In the genomic region with DNA sequence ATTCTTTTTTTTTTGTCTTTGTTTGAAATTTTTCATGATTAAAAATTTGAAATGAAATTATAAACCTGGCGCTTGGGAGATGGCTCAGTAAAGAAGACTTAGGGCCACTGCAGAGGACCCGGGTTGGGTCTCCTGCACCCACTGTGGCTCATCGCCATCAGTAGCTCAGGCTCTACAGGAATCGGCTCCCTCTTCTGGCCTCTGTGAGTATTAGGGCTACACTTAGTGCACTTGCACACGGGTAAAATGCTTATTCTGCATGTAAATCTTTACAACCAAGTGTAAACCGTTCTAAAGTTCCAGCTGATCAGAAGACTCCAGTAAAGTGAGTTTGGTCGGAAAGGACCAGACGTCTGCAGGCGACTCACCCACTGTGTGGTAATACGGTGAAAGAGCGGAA, we compare ENCODE assay signal across 16 mouse cellular contexts. TPM values are rescaled to one million over a fixed set of nuclear protein-coding genes. Genes with fewer than 3 reads are reported as not detected.
A peak's percentile ranks its signal among the peaks of the same experiment; 100 is the strongest.
DNase-seq lines count a peak whose midpoint lies in the region; ATAC-seq and TF ChIP-seq lines count a peak whose summit lies in the region.
"Had no signal": no experiment of that assay in that cellular context is flagged by ENCODE, and none has a peak within 500 bp of the region (broad histone marks: within the 10 kb centered on the region; RNA-seq: fewer than 3 reads in every experiment).

No protein-coding gene starts in this region.

- H3K27ac ChIP-seq in left cerebral cortex, adult 2 months, result no peak overlapping the region
- no peak overlapping the region for H3K27ac ChIP-seq in ES-Bruce4 (ENCODE audit: insufficient read depth, low read length)
- H3K27ac ChIP-seq in forebrain, postnatal 0 days (ENCODE audit: low read depth, low read length), result no peak overlapping the region
- H3K27ac ChIP-seq: hindbrain, embryonic 15.5 days; macrophage; midbrain, embryonic 15.5 days had no signal

- no peaks in the 10 kb centered on the region for H3K4me1 ChIP-seq in ES-Bruce4 (ENCODE audit: control insufficient read depth, insufficient read depth, low read length)
- H3K4me1 ChIP-seq in forebrain, postnatal 0 days (ENCODE audit: insufficient read depth), result no peaks in the 10 kb centered on the region
- H3K4me1 ChIP-seq: hindbrain, embryonic 15.5 days; midbrain, embryonic 15.5 days had no signal

- TF ChIP-seq CTCF in left cerebral cortex, adult 2 months (IDR thresholded peaks at IDR 0.05), result peak; percentile 3; the same call in 1 of the 2 replicates
- peak; percentile 47 for TF ChIP-seq CTCF in ES-Bruce4 (IDR thresholded peaks at IDR 0.05; ENCODE audit: low read depth, low read length)
- no peak for TF ChIP-seq CTCF in forebrain, postnatal 0 days (IDR thresholded peaks at IDR 0.05; ENCODE audit: low read depth)

- peak; percentile 22 for DNase-seq in CD4-positive, CD25-positive, alpha-beta regulatory T cell, adult 2 months (ENCODE audit: low read depth, low spot score)
- DNase-seq in left cerebral cortex, adult 2 months (ENCODE audit: extremely low spot score in 1 of 2, low spot score in 2 of 2), result no peak
- no peak for DNase-seq in left cerebral cortex, postnatal 36 days (ENCODE audit: low spot score in 2 of 2)
- no peak for DNase-seq in forebrain, postnatal 0 days
- DNase-seq: cerebellum, adult 11 months; cerebellum, postnatal 25 days; heart, postnatal 10 days; left cerebral cortex, postnatal 4 days had no signal

- H3K36me3 ChIP-seq in ES-Bruce4 (ENCODE audit: control insufficient read depth, insufficient read depth, low read length, poor library complexity, severe bottlenecking), result peaks cover 10% of the 10 kb centered on the region; the same call in 1 of the 2 replicates
- peaks cover 44% of the 10 kb centered on the region for H3K36me3 ChIP-seq in forebrain, postnatal 0 days (ENCODE audit: insufficient read depth)

- no peak for ATAC-seq in CD4-positive, CD25-positive, alpha-beta regulatory T cell, adult 4 months
- peak; percentile 71 for ATAC-seq in megakaryocyte progenitor cell, adult 5-6 weeks (replicated peaks; ENCODE audit: poor library complexity)
- no peak for ATAC-seq in forebrain, postnatal 0 days
- no peak for ATAC-seq in cerebellum, adult (ENCODE audit: insufficient number of reproducible peaks, low FRiP score, low TSS enrichment)
- ATAC-seq: forebrain, embryonic 14.5 days; midbrain, embryonic 15.5 days had no signal

- H3K27me3 ChIP-seq in ES-Bruce4 (ENCODE audit: control insufficient read depth, insufficient read depth, low read length, poor library complexity, severe bottlenecking), result no peaks in the 10 kb centered on the region
- no peaks in the 10 kb centered on the region for H3K27me3 ChIP-seq in forebrain, postnatal 0 days (ENCODE audit: insufficient read depth, low read length)
- H3K27me3 ChIP-seq: hindbrain, embryonic 15.5 days; midbrain, embryonic 15.5 days had no signal

- no peak for TF ChIP-seq EP300 in ES-Bruce4 (IDR thresholded peaks at IDR 0.05; ENCODE audit: insufficient read depth, low read depth, low read length)

- no peak overlapping the region for H3K4me2 ChIP-seq in forebrain, postnatal 0 days (ENCODE audit: low read depth)
- H3K4me2 ChIP-seq: hindbrain, embryonic 15.5 days; midbrain, embryonic 15.5 days had no signal

- intact Hi-C loops in left cerebral cortex, adult 2 months (cut with DNase I), result no loop called here
- intact Hi-C loops in left cerebral cortex, postnatal 36 days (cut with DNase I), result no loop called here

- no peak overlapping the region for H3K4me3 ChIP-seq in left cerebral cortex, adult 2 months
- no peak overlapping the region for H3K4me3 ChIP-seq in ES-Bruce4 (ENCODE audit: low read depth, low read length)
- no peak overlapping the region for H3K4me3 ChIP-seq in forebrain, postnatal 0 days (ENCODE audit: low read depth, low read length)
- H3K4me3 ChIP-seq: hindbrain, embryonic 15.5 days; midbrain, embryonic 15.5 days had no signal

- 93% methylated on average over 11 of the region's 11 CpGs for WGBS in forebrain, postnatal 0 days

- no peak overlapping the region for H3K9ac ChIP-seq in ES-Bruce4 (ENCODE audit: low read depth, poor library complexity, severe bottlenecking)
- no peak overlapping the region for H3K9ac ChIP-seq in forebrain, postnatal 0 days
- H3K9ac ChIP-seq: hindbrain, embryonic 15.5 days; midbrain, embryonic 15.5 days had no signal

- H3K9me3 ChIP-seq in ES-Bruce4 (replicated peaks; ENCODE audit: control insufficient read depth, insufficient read depth, low read length, poor library complexity, severe bottlenecking), result no peaks in the 10 kb centered on the region
- no peaks in the 10 kb centered on the region for H3K9me3 ChIP-seq in forebrain, postnatal 0 days (ENCODE audit: low read length)
- H3K9me3 ChIP-seq: hindbrain, embryonic 15.5 days; midbrain, embryonic 15.5 days had no signal

- no peak for TF ChIP-seq POLR2A in ES-Bruce4 (IDR thresholded peaks at IDR 0.05; ENCODE audit: insufficient read depth, low read length)

RNA-seq across cellular contexts. Expression of gene Fastkd1, which starts 19.8 kb away (rescaled TPM):
- 10 to 100 TPM in 1 of 2 experiments, 1 to 10 TPM in 1; 9.4 to 13.8 TPM for polyA plus RNA-seq in CD4-positive, CD25-positive, alpha-beta regulatory T cell, adult 4 months (2017; shearing (Covaris generic))
- total RNA-seq in left cerebral cortex, adult 2 months (2021), result 10 to 100 TPM; 15.5 to 16.3 TPM
- total RNA-seq in left cerebral cortex, postnatal 36 days (2021), result 10 to 100 TPM; 14.9 to 15.5 TPM
- 23.1 and 27.9 TPM in 2 replicates for polyA plus RNA-seq in ES-Bruce4 (2011; ENCODE audit: insufficient read depth, insufficient read length, low read depth, missing spikeins)
- 21.3 and 21.8 TPM in 2 replicates for total RNA-seq in megakaryocyte progenitor cell, adult 5-6 weeks (2015)
- 16.7 and 17.0 TPM in 2 replicates for total RNA-seq in megakaryocyte progenitor cell, adult 5-6 weeks (2017)
- total RNA-seq in forebrain, postnatal 0 days (2014; rRNA removed), result 21.3 and 24.4 TPM in 2 replicates
- polyA plus RNA-seq in forebrain, postnatal 0 days (2015; fragmentation: Nextera tagmentation; extraction: Ambion mirVana), result 8.8 and 12.7 TPM in 2 replicates

RNA-seq across cellular contexts. Expression of gene Klhl41, which starts 23.6 kb away (rescaled TPM):
- under 1 TPM in 1 of 2 experiments, not detected in 1; 0.12 TPM for polyA plus RNA-seq in CD4-positive, CD25-positive, alpha-beta regulatory T cell, adult 4 months (2017; shearing (Covaris generic))
- total RNA-seq in left cerebral cortex, adult 2 months (2021), result under 1 TPM; 0.75 to 0.84 TPM
- total RNA-seq in left cerebral cortex, postnatal 36 days (2021), result under 1 TPM; 0.69 to 0.86 TPM
- polyA plus RNA-seq in ES-Bruce4 (2011; ENCODE audit: insufficient read depth, insufficient read length, low read depth, missing spikeins), result not detected in 2 replicates
- total RNA-seq in megakaryocyte progenitor cell, adult 5-6 weeks (2015), result not detected in 2 replicates
- total RNA-seq in megakaryocyte progenitor cell, adult 5-6 weeks (2017), result 0.07 TPM in 1 of 2 replicates, not detected in the other
- total RNA-seq in forebrain, postnatal 0 days (2014; rRNA removed), result 0.10 and 0.15 TPM in 2 replicates
- 0.10 and 0.13 TPM in 2 replicates for polyA plus RNA-seq in forebrain, postnatal 0 days (2015; fragmentation: Nextera tagmentation; extraction: Ambion mirVana)
- polyA plus RNA-seq: macrophage had no signal

RNA-seq across cellular contexts. Expression of gene Ppig, which starts 28.8 kb away (rescaled TPM):
- polyA plus RNA-seq in CD4-positive, CD25-positive, alpha-beta regulatory T cell, adult 4 months (2017; shearing (Covaris generic)), result 100 to 1,000 TPM; 138 to 192 TPM
- total RNA-seq in left cerebral cortex, adult 2 months (2021), result 10 to 100 TPM; 65.4 to 79.5 TPM
- 10 to 100 TPM; 51.2 to 67.6 TPM for total RNA-seq in left cerebral cortex, postnatal 36 days (2021)
- polyA plus RNA-seq in ES-Bruce4 (2011; ENCODE audit: insufficient read depth, insufficient read length, low read depth, missing spikeins), result 165 and 179 TPM in 2 replicates
- total RNA-seq in megakaryocyte progenitor cell, adult 5-6 weeks (2015), result 136 and 142 TPM in 2 replicates
- 70.5 and 131 TPM in 2 replicates for total RNA-seq in megakaryocyte progenitor cell, adult 5-6 weeks (2017)
- total RNA-seq in forebrain, postnatal 0 days (2014; rRNA removed), result 13.2 and 18.7 TPM in 2 replicates
- 88.0 and 125 TPM in 2 replicates for polyA plus RNA-seq in forebrain, postnatal 0 days (2015; fragmentation: Nextera tagmentation; extraction: Ambion mirVana)

RNA-seq across cellular contexts. Expression of gene Bbs5, which starts 46.5 kb away (rescaled TPM):
- polyA plus RNA-seq in CD4-positive, CD25-positive, alpha-beta regulatory T cell, adult 4 months (2017; shearing (Covaris generic)), result 1 to 10 TPM in 1 of 2 experiments, under 1 TPM in 1; 0.91 to 2.3 TPM
- total RNA-seq in left cerebral cortex, adult 2 months (2021), result 10 to 100 TPM; 23.5 to 28.4 TPM
- 10 to 100 TPM; 21.1 to 29.8 TPM for total RNA-seq in left cerebral cortex, postnatal 36 days (2021)
- 15.9 and 17.7 TPM in 2 replicates for polyA plus RNA-seq in ES-Bruce4 (2011; ENCODE audit: insufficient read depth, insufficient read length, low read depth, missing spikeins)
- total RNA-seq in megakaryocyte progenitor cell, adult 5-6 weeks (2015), result 6.8 and 8.9 TPM in 2 replicates
- total RNA-seq in megakaryocyte progenitor cell, adult 5-6 weeks (2017), result 4.6 and 5.2 TPM in 2 replicates
- 22.7 and 34.4 TPM in 2 replicates for total RNA-seq in forebrain, postnatal 0 days (2014; rRNA removed)
- polyA plus RNA-seq in forebrain, postnatal 0 days (2015; fragmentation: Nextera tagmentation; extraction: Ambion mirVana), result 17.9 and 23.4 TPM in 2 replicates
